Mouse (Mus musculus) lung, embryonic 14.5 days (tissue): Measurements from ENCODE around the gene Enox1. TPM values are rescaled to one million over a fixed set of nuclear protein-coding genes. Genes with fewer than 3 reads are reported as not detected.

Experiments used
- ATAC-seq: fragments of 200-750 bp; cut with Nextera tagmentation; 2 replicates; pipeline ENCODE4 v1.8.0; 2017; ENCODE audit warnings: mild to moderate bottlenecking, moderate TSS enrichment, moderate library complexity; ENCODE audit not compliant: insufficient read depth
- DNase-seq: peaks from one replicate; pipeline ENCODE4 v3.0.0-alpha.2; 2015
- H3K27ac ChIP-seq: fragments of 300-500 bp; sonication (generic); 2 replicates; pipeline ENCODE4 v1.5.1; 2014; ENCODE audit warnings: low read depth, mild to moderate bottlenecking, moderate library complexity
- H3K27me3 ChIP-seq: fragments of 300-500 bp; sonication (generic); 2 replicates; pipeline ENCODE4 v1.6.1; 2014; ENCODE audit warnings: low read length, control low read depth; ENCODE audit not compliant: insufficient read depth
- H3K36me3 ChIP-seq: fragments of 300-500 bp; sonication (generic); 2 replicates; pipeline ENCODE4 v1.6.1; 2014; ENCODE audit warnings: control low read depth; ENCODE audit not compliant: insufficient read depth
- H3K4me1 ChIP-seq: fragments of 300-500 bp; sonication (generic); 2 replicates; pipeline ENCODE4 v1.6.1; 2014; ENCODE audit warnings: antibody characterized with exemption, control low read depth; ENCODE audit not compliant: insufficient read depth
- H3K4me2 ChIP-seq: fragments of 300-500 bp; sonication (generic); 2 replicates; pipeline ENCODE4 v1.6.1; 2014; ENCODE audit warnings: mild to moderate bottlenecking
- H3K4me3 ChIP-seq: fragments of 300-500 bp; sonication (generic); 2 replicates; pipeline ENCODE4 v1.5.1; 2014; ENCODE audit warnings: low read depth, low read length
- H3K9ac ChIP-seq: fragments of 300-500 bp; sonication (generic); 2 replicates; pipeline ENCODE4 v1.6.1; 2014
- H3K9me3 ChIP-seq: fragments of 300-500 bp; sonication (generic); 2 replicates; pipeline ENCODE4 v1.6.1; 2016; ENCODE audit warnings: low read depth, low read length, control low read depth
- CTCF ChIP-seq: IDR thresholded peaks from 2 replicates; pipeline ENCODE4 v1.5.1; 2016; ENCODE audit warnings: antibody characterized with exemption, low read depth
- WGBS: fragments of 180-500 bp; shearing (Covaris S2); extraction: QIAGEN DNeasy Blood & Tissue Kit; methylation state at CpG from one replicate; pipeline ENCODE4 v1.1.7; 2014; 5-methylcytosine and 5-hydroxymethylcytosine counted together
- polyA plus RNA-seq: library from polyadenylated mRNA; unstranded; fragments of >200 nt; fragmentation: Nextera tagmentation; extraction: Ambion mirVana; gene quantifications from 2 replicates; pipeline ENCODE4 v1.2.1, GENCODE M21; 2014

Enox1 gene
- polyA plus RNA-seq, 1 experiment from 2014 or later: 2.8 TPM

DNA sequence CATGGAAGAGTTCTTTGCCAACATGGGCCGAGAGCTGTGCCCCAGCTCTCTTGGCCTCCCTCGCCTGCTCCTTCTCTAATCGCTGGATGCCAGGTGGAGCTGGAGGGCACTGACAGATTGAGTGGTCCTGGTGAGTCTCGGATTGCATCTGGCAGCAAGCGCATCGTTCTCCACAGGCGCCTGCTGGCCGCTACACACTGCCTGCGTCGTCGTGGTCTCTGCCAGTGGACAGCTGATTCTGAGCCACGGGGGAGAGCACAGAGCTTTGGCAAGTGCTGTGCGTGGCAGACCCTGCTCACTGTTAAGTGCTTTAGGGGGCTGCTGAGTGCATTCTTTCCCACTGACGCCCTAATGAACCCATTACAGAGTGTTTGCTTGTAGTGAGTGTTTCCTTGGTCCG is 17.9 kb downstream of the Enox1 start:
- no peak for TF ChIP-seq CTCF
- WGBS: 59% methylated on average over 15 of the region's 15 CpGs
- Histone ChIP-seq H3K4me1 (no peaks in the 10 kb centered on the region), H3K9ac (no peak overlapping the region), H3K4me2 (no peak overlapping the region), H3K9me3 (no peaks in the 10 kb centered on the region), H3K4me3 (no peak overlapping the region), H3K27me3 (no peaks in the 10 kb centered on the region), H3K27ac (no peak overlapping the region), H3K36me3 (no peaks in the 10 kb centered on the region)
- no peak for ATAC-seq
- DNase-seq: no peak

DNA sequence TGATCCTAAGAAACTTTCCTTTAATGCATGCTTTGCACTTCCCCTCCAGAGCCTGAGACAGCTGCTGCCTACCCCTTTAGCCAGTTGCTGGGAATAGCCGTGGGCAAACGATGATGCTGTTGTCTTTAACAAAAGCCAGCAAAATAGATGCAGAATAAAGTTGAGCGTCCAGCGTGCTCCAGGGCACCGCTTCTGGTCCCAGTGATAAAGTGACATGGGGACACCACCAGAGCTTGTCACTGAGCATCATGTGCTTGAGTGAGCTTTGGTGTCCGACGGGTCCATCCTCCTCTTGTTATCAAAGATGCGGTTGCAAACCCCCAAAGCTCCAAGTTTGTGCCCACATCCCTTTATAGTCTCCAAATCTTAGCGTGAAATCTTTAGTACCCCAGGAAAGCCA is 18.4 kb downstream of the Enox1 start:
- no peak overlapping the region for H3K4me2 ChIP-seq
- no peak for ATAC-seq
- no peaks in the 10 kb centered on the region for H3K36me3 ChIP-seq
- no peaks in the 10 kb centered on the region for H3K9me3 ChIP-seq
- H3K27ac ChIP-seq: no peak overlapping the region
- WGBS: 90% methylated on average over 9 of the region's 9 CpGs
- no peak overlapping the region for H3K9ac ChIP-seq
- DNase-seq: no peak
- H3K27me3 ChIP-seq: no peaks in the 10 kb centered on the region
- TF ChIP-seq CTCF: no peak
- H3K4me3 ChIP-seq: no peak overlapping the region
- no peaks in the 10 kb centered on the region for H3K4me1 ChIP-seq

DNA sequence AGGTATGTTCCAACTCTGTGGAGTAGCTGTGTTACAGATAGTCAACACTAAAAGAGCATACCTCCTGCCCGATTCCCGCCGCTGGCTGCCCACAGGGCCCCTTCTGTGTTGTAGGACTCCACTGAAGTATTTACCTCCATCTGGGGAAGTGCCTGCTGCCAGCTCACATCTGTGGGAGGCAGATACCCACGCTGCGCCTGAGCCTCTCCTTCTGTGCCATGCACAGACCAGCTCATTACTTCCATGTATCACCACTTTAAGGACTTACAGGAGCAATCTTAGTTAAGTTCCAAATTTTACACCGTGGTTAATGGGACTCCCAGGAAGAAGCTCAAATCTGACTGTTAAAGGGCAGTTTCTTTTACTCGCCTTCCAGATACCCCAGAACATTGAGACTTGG is 23.7 kb downstream of the Enox1 start:
- H3K36me3 ChIP-seq: no peaks in the 10 kb centered on the region
- 70% methylated on average over 7 of the region's 7 CpGs for WGBS
- H3K4me3 ChIP-seq: no peak overlapping the region
- H3K4me2 ChIP-seq: no peak overlapping the region
- no peaks in the 10 kb centered on the region for H3K4me1 ChIP-seq
- ATAC-seq (no peak), DNase-seq (no peak)
- no peaks in the 10 kb centered on the region for H3K9me3 ChIP-seq
- H3K27me3 ChIP-seq: no peaks in the 10 kb centered on the region
- no peak for TF ChIP-seq CTCF
- no peak overlapping the region for H3K9ac ChIP-seq
- no peak overlapping the region for H3K27ac ChIP-seq

- Histone ChIP-seq H3K4me2 (no peak overlapping the region), H3K9me3 (no peaks in the 10 kb centered on the region), H3K27ac (no peak overlapping the region), H3K9ac (no peak overlapping the region), H3K27me3 (no peaks in the 10 kb centered on the region), H3K4me1 (no peaks in the 10 kb centered on the region), H3K36me3 (no peaks in the 10 kb centered on the region), H3K4me3 (no peak overlapping the region)
- DNase-seq: peak; percentile 68
- peak; percentile 60; the same call in 1 of the 2 replicates for ATAC-seq
- WGBS: 45% methylated on average over 13 of the region's 13 CpGs
- TF ChIP-seq CTCF: no peak
Measured at GRCm38 (mm10) chr14:77180753-77181374, 24.3 kb downstream of the Enox1 start.

DNA sequence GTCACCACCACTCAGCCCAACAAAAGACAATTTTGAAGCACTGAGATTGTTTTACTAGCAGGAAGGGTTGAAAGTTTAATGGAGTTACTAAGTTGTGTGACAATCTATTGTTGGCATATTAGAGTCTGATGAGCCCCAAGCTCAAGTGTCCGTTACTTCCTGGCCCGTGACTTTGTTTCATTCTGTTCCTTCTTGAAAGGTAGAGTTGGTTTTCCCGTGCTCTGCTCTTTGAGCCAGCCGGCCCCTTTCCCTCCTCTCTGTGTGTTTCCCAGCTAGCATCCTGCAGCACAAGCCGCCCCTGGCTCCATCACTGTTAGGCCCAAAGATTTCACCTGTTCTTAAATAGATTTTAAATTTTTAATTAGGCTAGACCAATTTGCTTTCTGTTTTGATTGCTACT is 26.9 kb downstream of the Enox1 start:
- Histone ChIP-seq H3K4me1 (no peaks in the 10 kb centered on the region), H3K27ac (no peak overlapping the region), H3K4me3 (no peak overlapping the region), H3K9me3 (no peaks in the 10 kb centered on the region), H3K4me2 (no peak overlapping the region), H3K9ac (no peak overlapping the region), H3K27me3 (no peaks in the 10 kb centered on the region), H3K36me3 (no peaks in the 10 kb centered on the region)
- WGBS: 85% methylated on average over 5 of the region's 5 CpGs
- no peak for ATAC-seq
- TF ChIP-seq CTCF: no peak
- DNase-seq: no peak

DNA sequence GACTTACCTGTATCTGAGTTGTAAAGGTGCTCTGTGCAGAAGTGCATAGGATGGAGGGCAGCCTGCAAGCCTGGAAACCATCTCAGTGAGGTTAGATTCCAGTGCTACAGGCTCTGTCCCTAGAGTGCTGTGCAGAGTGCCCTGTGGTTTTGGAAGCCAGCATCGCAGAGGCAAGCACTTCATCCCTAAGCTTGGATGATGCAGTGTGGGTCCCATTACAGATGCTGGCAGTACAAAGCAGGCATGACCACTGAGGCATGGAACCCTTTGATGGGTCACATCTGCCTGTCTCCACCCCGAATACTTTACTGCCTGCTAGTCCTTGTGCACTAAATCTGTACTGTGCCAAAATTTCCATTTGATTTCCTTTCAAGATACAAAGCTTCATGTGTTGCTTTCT is 33.6 kb downstream of the Enox1 start:
- no peak for TF ChIP-seq CTCF
- DNase-seq (no peak), ATAC-seq (no peak)
- Histone ChIP-seq H3K9me3 (no peaks in the 10 kb centered on the region), H3K27me3 (no peaks in the 10 kb centered on the region), H3K9ac (no peak overlapping the region), H3K4me3 (no peak overlapping the region), H3K4me2 (no peak overlapping the region), H3K4me1 (no peaks in the 10 kb centered on the region), H3K36me3 (no peaks in the 10 kb centered on the region), H3K27ac (no peak overlapping the region)
- 78% methylated on average over 2 of the region's 2 CpGs for WGBS

DNA sequence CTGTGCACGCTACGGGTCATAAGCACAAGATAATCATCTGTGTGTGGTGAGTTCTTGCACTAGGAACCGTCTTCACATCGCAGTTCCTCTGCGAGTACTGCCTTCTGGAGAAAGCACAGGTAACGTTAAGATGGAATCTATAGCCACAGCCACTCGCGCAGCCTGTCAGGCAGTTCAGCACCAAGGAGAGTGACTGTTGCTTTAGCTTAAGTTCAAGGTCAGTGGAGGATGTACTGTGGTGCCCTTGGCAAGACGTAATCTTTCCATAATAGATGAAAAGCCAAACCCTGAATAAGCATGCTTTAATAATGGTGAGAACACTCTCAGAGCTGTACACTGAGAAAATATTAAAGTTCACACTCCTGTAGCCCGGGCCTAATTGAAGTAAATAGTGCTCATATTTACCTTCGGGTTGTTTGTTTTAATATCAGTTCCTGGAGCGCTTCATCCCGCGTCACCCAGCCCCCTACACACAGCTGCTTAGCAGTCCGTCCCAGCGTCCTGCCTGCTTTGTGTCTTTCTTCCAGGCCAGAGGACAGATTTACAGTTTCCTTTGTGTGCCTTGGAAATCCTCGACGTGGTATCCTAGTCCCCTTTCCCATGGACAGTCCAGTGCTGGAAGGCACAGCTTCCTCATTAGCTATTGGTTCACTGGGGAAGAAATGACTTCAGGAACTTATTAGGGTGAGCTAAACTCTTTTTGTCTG is 38.9 kb downstream of the Enox1 start:
- WGBS: 31% methylated on average over 18 of the region's 18 CpGs
- Histone ChIP-seq H3K36me3 (no peaks in the 10 kb centered on the region), H3K9me3 (no peaks in the 10 kb centered on the region), H3K27ac (no peak overlapping the region), H3K9ac (no peak overlapping the region), H3K27me3 (no peaks in the 10 kb centered on the region), H3K4me3 (no peak overlapping the region), H3K4me2 (no peak overlapping the region), H3K4me1 (no peaks in the 10 kb centered on the region)
- DNase-seq (peak; percentile 82), ATAC-seq (no peak)
- no peak for TF ChIP-seq CTCF
